Mouse (Mus musculus) brown adipose tissue, adult 24 weeks (tissue): ENCODE measurements around the gene Syt11. TPM values are rescaled to one million over a fixed set of nuclear protein-coding genes. Genes with fewer than 3 reads are reported as not detected.
"Not testable (repeated sequence)": the region's sequence is repeated elsewhere in the genome, so short reads cannot be mapped to it uniquely, and the experiment has no call there.

ENCODE experiments used
- H3K27ac ChIP-seq: fragments of 200-500 bp; replicated peaks from 2 replicates; pipeline ENCODE4 v1.5.1; 2012; ENCODE audit warnings: low read depth, mild to moderate bottlenecking, low read length
- H3K4me1 ChIP-seq: fragments of 200-500 bp; 2 replicates; pipeline ENCODE4 v1.6.1; 2012; ENCODE audit warnings: low read length, mixed read lengths; ENCODE audit not compliant: control insufficient read depth, insufficient read depth, insufficient read length
- H3K4me3 ChIP-seq: fragments of 200-500 bp; 2 replicates; pipeline ENCODE4 v1.5.1; 2012; ENCODE audit warnings: low read depth, mild to moderate bottlenecking, low read length, moderate library complexity; ENCODE audit not compliant: insufficient read depth
- polyA plus RNA-seq: library from polyadenylated mRNA; stranded (reverse); fragments of >200 nt; gene quantifications from 2 replicates; pipeline ENCODE4 v1.2.4, GENCODE M21; 2012; ENCODE audit not compliant: missing spikeins, insufficient read depth, insufficient read length

Gene Syt11
- 3.3 and 6.7 TPM in 2 replicates for polyA plus RNA-seq

GRCm38 (mm10) chr3:88774939-88775841, at the start of gene Syt11:
Gene Syt11 (minus strand): TSS chr3:88775164.
- not testable (repeated sequence) for H3K4me1 ChIP-seq
- Histone ChIP-seq H3K4me3 (peak within 1 kb of the TSS; percentile 65), H3K27ac (peak within 1 kb of the TSS; percentile 43; the same call in 1 of the 2 replicates)

- Histone ChIP-seq H3K4me3 (no peak overlapping the region), H3K4me1 (no peaks in the 10 kb centered on the region), H3K27ac (no peak overlapping the region)
These were observed 29.1 kb upstream of the Syt11 start for GRCm38 (mm10) chr3:88803910-88804540.

- H3K4me1 ChIP-seq, H3K27ac ChIP-seq, H3K4me3 ChIP-seq: not testable (repeated sequence)
These were observed 22.5 kb upstream of the Syt11 start for GRCm38 (mm10) chr3:88797507-88797906.

GRCm38 (mm10) chr3:88788033-88788432, 13.1 kb upstream of the Syt11 start:
- H3K4me1 ChIP-seq, H3K4me3 ChIP-seq, H3K27ac ChIP-seq: not testable (repeated sequence)

GRCm38 (mm10) chr3:88786805-88787204, 11.8 kb upstream of the Syt11 start:
- H3K4me1 ChIP-seq, H3K4me3 ChIP-seq, H3K27ac ChIP-seq: not testable (repeated sequence)

- not testable (repeated sequence) for H3K4me3 ChIP-seq, H3K4me1 ChIP-seq, H3K27ac ChIP-seq
These were observed 11.4 kb upstream of the Syt11 start for GRCm38 (mm10) chr3:88786323-88786722.

- Histone ChIP-seq H3K4me1 (no peaks in the 10 kb centered on the region), H3K27ac (no peak overlapping the region), H3K4me3 (no peak overlapping the region)
These were observed 9.9 kb upstream of the Syt11 start for GRCm38 (mm10) chr3:88784889-88785288.

GRCm38 (mm10) chr3:88773163-88773562, 1.8 kb downstream of the Syt11 start:
- not testable (repeated sequence) for H3K4me3 ChIP-seq, H3K4me1 ChIP-seq, H3K27ac ChIP-seq

- not testable (repeated sequence) for H3K4me3 ChIP-seq, H3K4me1 ChIP-seq, H3K27ac ChIP-seq
These were observed 2.6 kb downstream of the Syt11 start for GRCm38 (mm10) chr3:88772399-88772798.

- peak overlapping the region; percentile 54; the same call in 1 of the 2 replicates for H3K4me3 ChIP-seq
- H3K27ac ChIP-seq, H3K4me1 ChIP-seq: not testable (repeated sequence)
These were observed 3.1 kb downstream of the Syt11 start for GRCm38 (mm10) chr3:88771941-88772280.

GRCm38 (mm10) chr3:88771189-88771940, 3.6 kb downstream of the Syt11 start:
- peak overlapping the region; percentile 58 for H3K27ac ChIP-seq
- H3K4me3 ChIP-seq: peak overlapping the region; percentile 54
- not testable (repeated sequence) for H3K4me1 ChIP-seq

GRCm38 (mm10) chr3:88762401-88762831, 12.5 kb downstream of the Syt11 start:
- no peak overlapping the region for H3K27ac ChIP-seq
- H3K4me3 ChIP-seq: no peak overlapping the region
- H3K4me1 ChIP-seq: peaks cover 8% of the 10 kb centered on the region

- no peak overlapping the region for H3K27ac ChIP-seq
- H3K4me1 ChIP-seq: peaks cover 8% of the 10 kb centered on the region
- H3K4me3 ChIP-seq: no peak overlapping the region
These were observed 13.3 kb downstream of the Syt11 start for GRCm38 (mm10) chr3:88761619-88762018.

GRCm38 (mm10) chr3:88758045-88758500, 16.9 kb downstream of the Syt11 start:
- H3K27ac ChIP-seq: 0 out of 2 replicates have a peak overlapping the region, but pooled peaks have one; percentile 9
- H3K4me3 ChIP-seq: peak overlapping the region; percentile 7; the same call in 1 of the 2 replicates
- peaks cover 8% of the 10 kb centered on the region for H3K4me1 ChIP-seq

GRCm38 (mm10) chr3:88756276-88756675, 18.7 kb downstream of the Syt11 start:
- no peak overlapping the region for H3K4me3 ChIP-seq
- peaks cover 8% of the 10 kb centered on the region for H3K4me1 ChIP-seq
- no peak overlapping the region for H3K27ac ChIP-seq
